Mouse (Mus musculus) kidney, embryonic 14.5 days (tissue): ENCODE measurements around the gene Rspo1. TPM values are rescaled to one million over a fixed set of nuclear protein-coding genes. Genes with fewer than 3 reads are reported as not detected.

Source experiments
- ATAC-seq: fragments of 200-750 bp; cut with Nextera tagmentation; 2 replicates; pipeline ENCODE4 v1.8.0; 2017; ENCODE audit warnings: moderate number of reproducible peaks, mild to moderate bottlenecking, moderate TSS enrichment, moderate library complexity; ENCODE audit not compliant: low FRiP score, low TSS enrichment
- H3K27ac ChIP-seq: fragments of 300-500 bp; sonication (generic); 2 replicates; pipeline ENCODE4 v1.5.1; 2014; ENCODE audit warnings: low read depth, mild to moderate bottlenecking, low read length, moderate library complexity, mixed read lengths
- H3K27me3 ChIP-seq: fragments of 300-500 bp; sonication (generic); 2 replicates; pipeline ENCODE4 v1.6.1; 2014; ENCODE audit warnings: mild to moderate bottlenecking, low read length; ENCODE audit not compliant: control insufficient read depth, insufficient read depth
- H3K36me3 ChIP-seq: fragments of 300-500 bp; sonication (generic); 2 replicates; pipeline ENCODE4 v1.6.1; 2014; ENCODE audit warnings: low read length, mixed read lengths; ENCODE audit not compliant: control insufficient read depth, insufficient read depth
- H3K4me1 ChIP-seq: fragments of 300-500 bp; sonication (generic); 2 replicates; pipeline ENCODE4 v1.6.1; 2014; ENCODE audit warnings: low read length, mixed read lengths; ENCODE audit not compliant: control insufficient read depth, insufficient read depth
- H3K4me2 ChIP-seq: fragments of 300-500 bp; sonication (generic); replicated peaks from 2 replicates; pipeline ENCODE4 v1.6.1; 2014; ENCODE audit warnings: low read depth, mild to moderate bottlenecking, low read length
- H3K4me3 ChIP-seq: fragments of 300-500 bp; sonication (generic); 2 replicates; pipeline ENCODE4 v1.5.1; 2014; ENCODE audit warnings: mild to moderate bottlenecking, low read length
- H3K9ac ChIP-seq: fragments of 300-500 bp; sonication (generic); 2 replicates; pipeline ENCODE4 v1.6.1; 2014; ENCODE audit warnings: low read depth, mild to moderate bottlenecking, low read length, moderate library complexity
- H3K9me3 ChIP-seq: fragments of 300-500 bp; sonication (generic); 2 replicates; pipeline ENCODE4 v1.6.1; 2016; ENCODE audit warnings: low read length; ENCODE audit not compliant: control insufficient read depth
- WGBS: fragments of 180-500 bp; shearing (Covaris S2); extraction: QIAGEN DNeasy Blood & Tissue Kit; methylation state at CpG from one replicate; pipeline ENCODE4 v1.1.7; 2014; 5-methylcytosine and 5-hydroxymethylcytosine counted together
- polyA plus RNA-seq: library from polyadenylated mRNA; unstranded; fragments of >200 nt; fragmentation: Nextera tagmentation; extraction: Ambion mirVana; gene quantifications from 2 replicates; pipeline ENCODE4 v1.2.1, GENCODE M21; 2014

Gene Rspo1
- polyA plus RNA-seq, 1 experiment from 2014 or later, result 44.8 TPM

DNA sequence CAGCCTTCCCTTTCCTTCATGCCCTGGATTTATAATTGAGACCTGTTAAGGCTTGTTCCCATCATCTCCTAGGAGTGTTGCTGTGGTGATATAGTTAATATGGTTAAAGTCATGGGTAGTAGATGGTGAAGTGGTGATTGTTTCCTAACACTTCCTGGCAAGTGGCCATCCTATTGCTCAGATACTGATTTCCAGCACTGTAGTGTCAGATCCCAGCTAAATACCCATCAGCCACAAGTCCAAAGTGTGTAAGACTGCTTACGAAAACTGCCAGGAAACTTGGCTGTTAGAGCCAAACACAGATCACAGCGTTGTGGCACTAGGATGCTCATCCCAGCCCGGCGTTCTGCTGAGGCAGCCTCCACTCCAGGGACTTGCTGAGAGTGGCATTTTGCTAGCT lies 48.1 kb downstream of the Rspo1 start:
- Histone ChIP-seq H3K27ac (no peak overlapping the region), H3K27me3 (no peaks in the 10 kb centered on the region)

DNA sequence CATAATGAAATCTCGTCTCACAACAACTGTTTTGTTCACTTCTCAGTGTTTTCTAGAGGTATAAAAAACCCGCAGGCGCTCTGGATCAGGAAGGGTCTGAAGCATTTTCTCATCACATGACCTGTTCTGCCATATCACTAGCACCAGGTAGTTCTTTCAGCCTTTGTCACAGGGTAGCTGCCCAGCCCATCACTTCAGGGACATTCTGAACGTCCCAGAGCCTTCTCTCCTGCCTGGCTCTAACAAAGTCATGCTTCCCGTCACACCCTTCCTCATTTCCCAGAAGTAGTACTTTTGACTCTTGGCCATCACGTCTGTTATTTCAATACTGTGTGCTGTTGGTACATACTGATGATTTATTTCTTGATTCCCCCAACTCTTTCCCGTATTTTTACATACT lies 58.2 kb downstream of the Rspo1 start:
- H3K36me3 ChIP-seq, result peaks cover 96% of the 10 kb centered on the region
- no peak for ATAC-seq
- WGBS, result 89% methylated on average over 7 of the region's 7 CpGs

More for the DNA sequence above, 48.1 kb downstream of the Rspo1 start:
- no peak for ATAC-seq
- Histone ChIP-seq H3K9ac (no peak overlapping the region), H3K4me1 (peaks cover 8% of the 10 kb centered on the region; the same call in 1 of the 2 replicates), H3K9me3 (no peaks in the 10 kb centered on the region), H3K4me2 (no peak overlapping the region), H3K36me3 (peaks cover 44% of the 10 kb centered on the region), H3K4me3 (no peak overlapping the region)
- WGBS, result 94% methylated on average over 4 of the region's 4 CpGs

DNA sequence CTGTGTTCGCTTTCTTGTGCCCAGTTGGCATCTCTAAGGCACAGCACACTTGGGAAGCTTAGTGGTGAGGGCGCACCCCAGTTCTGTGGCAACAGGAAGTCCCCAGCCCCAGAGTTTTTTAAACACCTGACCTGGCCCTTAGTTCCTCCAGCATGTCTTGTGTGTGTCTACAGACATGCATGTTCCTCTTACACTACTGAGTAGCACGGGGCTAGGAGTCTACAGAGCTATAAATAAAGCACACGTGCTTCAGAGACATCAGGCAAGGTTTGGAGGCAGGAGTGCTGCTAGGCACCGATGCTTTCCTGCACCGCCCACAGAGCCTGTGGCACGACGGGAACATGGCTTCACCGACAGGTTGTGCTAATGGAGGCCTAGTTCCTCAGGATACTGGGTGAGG lies 69.2 kb downstream of the Rspo1 start:
- no peak overlapping the region for H3K27ac ChIP-seq
- no peaks in the 10 kb centered on the region for H3K4me1 ChIP-seq
- no peak overlapping the region for H3K9ac ChIP-seq
- no peak overlapping the region for H3K4me2 ChIP-seq
- H3K4me3 ChIP-seq, result no peak overlapping the region
- H3K36me3 ChIP-seq, result peaks cover 60% of the 10 kb centered on the region
- no peaks in the 10 kb centered on the region for H3K27me3 ChIP-seq
- H3K9me3 ChIP-seq, result no peaks in the 10 kb centered on the region
- ATAC-seq, result no peak
- WGBS, result 91% methylated on average over 9 of the region's 9 CpGs

More for the DNA sequence above, 58.2 kb downstream of the Rspo1 start:
- H3K9ac ChIP-seq, result no peak overlapping the region
- H3K27ac ChIP-seq, result no peak overlapping the region
- H3K27me3 ChIP-seq, result no peaks in the 10 kb centered on the region
- H3K9me3 ChIP-seq, result no peaks in the 10 kb centered on the region
- H3K4me1 ChIP-seq, result no peaks in the 10 kb centered on the region
- no peak overlapping the region for H3K4me3 ChIP-seq
- H3K4me2 ChIP-seq, result no peak overlapping the region

- H3K27me3 ChIP-seq, result no peaks in the 10 kb centered on the region
- no peaks in the 10 kb centered on the region for H3K4me1 ChIP-seq
- H3K9ac ChIP-seq, result no peak overlapping the region
- no peak overlapping the region for H3K27ac ChIP-seq
- 87% methylated on average over 4 of the region's 4 CpGs for WGBS
- no peaks in the 10 kb centered on the region for H3K9me3 ChIP-seq
- no peak overlapping the region for H3K4me2 ChIP-seq
- peaks cover 50% of the 10 kb centered on the region for H3K36me3 ChIP-seq
- H3K4me3 ChIP-seq, result no peak overlapping the region
- no peak for ATAC-seq
These were observed 70.2 kb downstream of the Rspo1 start for GRCm38 (mm10) chr4:125056476-125056875.

GRCm38 (mm10) chr4:125057273-125057672 lies 71.0 kb downstream of the Rspo1 start:
- no peak overlapping the region for H3K4me2 ChIP-seq
- 66% methylated on average over 3 of the region's 3 CpGs for WGBS

GRCm38 (mm10) chr4:125058033-125058432 lies 71.8 kb downstream of the Rspo1 start:
- Histone ChIP-seq H3K9me3 (no peaks in the 10 kb centered on the region), H3K27me3 (no peaks in the 10 kb centered on the region), H3K4me1 (no peaks in the 10 kb centered on the region), H3K4me3 (no peak overlapping the region), H3K27ac (no peak overlapping the region), H3K36me3 (peaks cover 35% of the 10 kb centered on the region), H3K9ac (no peak overlapping the region), H3K4me2 (no peak overlapping the region)
- 54% methylated on average over 5 of the region's 5 CpGs for WGBS
- no peak for ATAC-seq

More at GRCm38 (mm10) chr4:125057273-125057672, 71.0 kb downstream of the Rspo1 start:
- peaks cover 42% of the 10 kb centered on the region for H3K36me3 ChIP-seq
- H3K4me1 ChIP-seq, result no peaks in the 10 kb centered on the region
- no peaks in the 10 kb centered on the region for H3K9me3 ChIP-seq
- no peak for ATAC-seq
- H3K4me3 ChIP-seq, result no peak overlapping the region
- no peak overlapping the region for H3K9ac ChIP-seq
- H3K27me3 ChIP-seq, result no peaks in the 10 kb centered on the region
- no peak overlapping the region for H3K27ac ChIP-seq

Other genes starting within 250 kb of the Rspo1 start
- 22.2 and 26.4 TPM in 2 replicates for gene Inpp5b, start 244.6 kb upstream of the Rspo1 start, polyA plus RNA-seq
- gene Mtf1, start 184.3 kb upstream of the Rspo1 start, polyA plus RNA-seq, result 13.7 and 17.5 TPM in 2 replicates
- gene Yrdc, start 135.8 kb upstream of the Rspo1 start, polyA plus RNA-seq, result 40.4 and 49.8 TPM in 2 replicates
- gene 1110065P20Rik, start 135.2 kb upstream of the Rspo1 start, polyA plus RNA-seq, result 53.6 and 64.3 TPM in 2 replicates
- 0.66 and 0.81 TPM in 2 replicates for gene Maneal, start 124.3 kb upstream of the Rspo1 start, polyA plus RNA-seq
- 0.10 and 0.23 TPM in 2 replicates for gene Epha10, start 105.5 kb upstream of the Rspo1 start, polyA plus RNA-seq
- 4.8 and 5.0 TPM in 2 replicates for gene 9930104L06Rik, start 49.4 kb upstream of the Rspo1 start, polyA plus RNA-seq
- gene Cdca8, start 47.1 kb upstream of the Rspo1 start, polyA plus RNA-seq, result 151 and 152 TPM in 2 replicates
- 56.9 and 95.5 TPM in 2 replicates for gene Gnl2, start 30.2 kb downstream of the Rspo1 start, polyA plus RNA-seq
- gene Dnali1, start 79.3 kb downstream of the Rspo1 start, polyA plus RNA-seq, result 0.11 TPM in 1 of 2 replicates, not detected in the other
- 30.6 and 36.9 TPM in 2 replicates for gene Snip1, start 80.2 kb downstream of the Rspo1 start, polyA plus RNA-seq
- gene Meaf6, start 98.7 kb downstream of the Rspo1 start, polyA plus RNA-seq, result 64.3 and 72.1 TPM in 2 replicates
- gene Zc3h12a, start 141.4 kb downstream of the Rspo1 start, polyA plus RNA-seq, result 0.60 and 0.61 TPM in 2 replicates